Mouse (Mus musculus): ENCODE results near the gene Prss57. TPM values are rescaled to one million over a fixed set of nuclear protein-coding genes. Genes with fewer than 3 reads are reported as not detected.
A peak's percentile ranks its signal among the peaks of the same experiment; 100 is the strongest.
"Not testable (repeated sequence)": the region's sequence is repeated elsewhere in the genome, so short reads cannot be mapped to it uniquely, and the experiment has no call there.

The Prss57 gene
- polyA plus RNA-seq, 1 experiment: 0.29 TPM

GRCm38 (mm10) chr10:79766001-79766507 is 24.7 kb downstream of the Prss57 start:
- no peak for DNase-seq (ENCODE audit: low read depth, low spot score)
- 2% methylated on average over 16 of the region's 16 CpGs for WGBS

GRCm38 (mm10) chr10:79765228-79765745 is 25.5 kb downstream of the Prss57 start:
- WGBS: 39% methylated on average over 2 of the region's 2 CpGs

DNA sequence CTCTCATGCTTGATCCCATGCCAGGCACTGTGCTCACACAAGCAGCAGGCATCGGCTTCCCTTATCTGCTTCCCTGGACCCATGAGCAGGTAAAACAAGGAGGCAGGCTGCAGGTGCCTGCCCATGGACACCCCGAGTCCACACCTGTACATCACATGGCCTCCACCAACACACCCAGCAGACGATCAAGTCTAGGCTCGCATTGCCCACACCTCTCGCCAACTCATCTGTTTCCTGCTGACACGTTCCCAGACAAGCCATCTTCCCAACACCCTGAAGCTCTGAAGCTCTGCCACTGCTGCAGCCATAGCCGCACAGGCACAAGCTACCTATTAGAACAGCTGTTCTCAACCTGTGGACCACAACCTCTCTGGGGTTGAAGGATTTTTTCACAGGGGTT is 26.5 kb downstream of the Prss57 start:
- WGBS: 37% methylated on average over 7 of the region's 7 CpGs
- no peak for DNase-seq (ENCODE audit: low read depth, low spot score)

More at GRCm38 (mm10) chr10:79765228-79765745, 25.5 kb downstream of the Prss57 start:
- no peak for DNase-seq (ENCODE audit: low read depth, low spot score)

DNA sequence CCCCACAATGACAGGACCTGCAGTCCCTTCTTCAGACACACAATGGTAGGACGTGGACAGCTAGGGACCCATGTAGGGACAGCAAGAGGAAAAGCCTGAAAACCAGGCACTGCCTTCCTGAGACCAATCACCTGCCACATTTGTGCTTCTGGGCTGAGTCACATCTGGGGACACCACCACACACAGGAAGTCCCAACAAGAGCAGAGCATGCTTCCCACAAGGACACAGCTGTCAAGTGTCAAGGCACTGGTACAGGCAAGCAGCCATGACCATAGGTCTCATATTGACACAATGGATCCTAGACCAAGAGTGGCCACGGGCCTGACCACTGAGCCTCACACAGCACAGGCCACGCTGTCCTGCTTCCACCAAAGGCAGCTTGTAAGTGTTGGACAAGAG is 27.9 kb downstream of the Prss57 start:
- no peak for DNase-seq (ENCODE audit: low read depth, low spot score)
- 78% methylated on average over 3 of the region's 3 CpGs for WGBS

DNA sequence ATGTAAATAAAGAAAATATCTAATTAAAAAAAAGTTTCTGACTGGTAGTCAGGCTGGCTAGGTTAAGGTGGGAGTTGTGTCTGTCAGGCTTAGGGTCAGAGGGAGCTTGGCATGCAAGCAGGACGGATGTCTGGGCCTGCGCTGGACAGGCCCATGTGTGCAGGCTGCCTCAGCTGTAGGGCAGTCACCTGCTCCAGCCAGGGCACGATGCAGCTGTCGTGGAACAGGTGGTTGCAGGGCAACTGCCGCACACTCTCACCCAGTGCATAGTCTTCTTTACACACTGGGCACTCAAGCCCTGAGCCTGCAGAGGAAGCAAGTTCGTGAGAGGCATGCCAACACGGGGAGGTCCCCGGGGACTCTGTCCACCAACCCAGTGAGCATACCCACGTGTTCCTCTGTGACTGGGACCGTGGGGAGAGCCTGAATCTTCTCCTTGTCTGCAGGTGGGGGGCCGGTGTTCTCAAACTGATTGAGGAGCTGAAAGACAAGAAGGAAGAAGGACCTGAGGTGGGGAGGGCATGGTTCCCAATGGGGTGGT is 30.1 kb downstream of the Prss57 start:
- no peak for DNase-seq (ENCODE audit: low read depth, low spot score)
- 90% methylated on average over 11 of the region's 11 CpGs for WGBS

DNA sequence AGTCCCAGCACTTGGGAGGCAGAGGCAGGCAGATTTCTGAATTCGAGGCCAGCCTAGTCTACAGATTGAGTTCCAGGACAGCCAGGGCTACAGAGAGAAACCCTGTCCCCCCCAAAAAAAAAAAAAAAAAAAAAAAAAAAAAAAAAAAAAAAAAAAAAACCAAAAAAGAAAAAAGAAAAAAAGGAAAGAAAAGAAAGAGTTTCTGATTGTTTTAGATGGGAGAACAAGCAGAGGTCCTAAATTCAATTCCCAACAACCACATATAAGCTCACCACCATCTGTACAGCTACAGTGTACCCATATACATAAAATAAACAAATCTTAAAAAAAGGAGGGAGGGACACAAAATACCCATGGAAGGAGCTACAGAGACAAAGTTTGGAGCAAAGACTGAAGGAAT is 31.1 kb downstream of the Prss57 start:
- WGBS: 96% methylated on average over 1 of the region's 1 CpGs

DNA sequence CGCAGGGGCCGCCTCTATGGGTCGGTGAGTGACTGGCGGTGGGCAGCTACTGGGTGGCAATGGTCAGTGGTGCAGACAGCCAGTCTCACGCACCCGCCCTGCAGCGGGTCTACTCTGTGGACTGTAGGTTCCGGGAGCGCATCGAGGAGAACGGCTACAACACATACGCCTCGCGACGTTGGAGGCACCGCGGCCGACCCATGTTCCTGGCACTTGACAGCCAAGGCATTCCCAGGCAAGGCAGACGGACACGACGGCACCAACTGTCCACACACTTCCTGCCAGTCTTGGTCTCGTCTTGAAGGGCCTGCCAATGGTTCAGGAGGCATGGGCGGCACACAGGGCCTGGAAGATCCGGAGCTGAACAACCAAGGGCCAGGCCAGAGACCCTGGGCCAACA is 34.1 kb downstream of the Prss57 start:
- no peak for DNase-seq (ENCODE audit: low read depth, low spot score)
- WGBS: 88% methylated on average over 24 of the region's 24 CpGs

More for the DNA sequence above, 31.1 kb downstream of the Prss57 start:
- not testable (repeated sequence) for DNase-seq (ENCODE audit: low read depth, low spot score)

DNA sequence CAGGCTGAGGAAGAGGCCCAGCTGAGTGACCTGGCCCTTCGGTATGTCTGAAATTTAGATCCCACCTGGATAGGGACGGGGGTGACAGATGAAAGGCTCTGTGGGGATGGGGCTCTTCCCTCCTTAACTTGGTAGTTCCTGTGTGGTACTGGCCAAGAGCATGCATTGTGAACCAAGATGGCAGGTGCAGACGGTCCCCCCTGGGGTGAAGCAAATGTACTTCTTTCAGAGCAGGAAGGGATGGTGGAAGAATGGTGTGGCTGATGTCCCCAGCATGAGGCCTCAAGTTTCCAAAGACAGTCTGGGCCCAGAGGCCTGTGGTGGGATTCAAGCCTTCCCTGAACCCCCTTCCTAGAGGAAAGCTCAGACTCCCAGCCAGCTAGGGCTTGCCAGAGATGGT is 34.9 kb downstream of the Prss57 start:
- DNase-seq (ENCODE audit: low read depth, low spot score): no peak
- 88% methylated on average over 3 of the region's 3 CpGs for WGBS

DNA sequence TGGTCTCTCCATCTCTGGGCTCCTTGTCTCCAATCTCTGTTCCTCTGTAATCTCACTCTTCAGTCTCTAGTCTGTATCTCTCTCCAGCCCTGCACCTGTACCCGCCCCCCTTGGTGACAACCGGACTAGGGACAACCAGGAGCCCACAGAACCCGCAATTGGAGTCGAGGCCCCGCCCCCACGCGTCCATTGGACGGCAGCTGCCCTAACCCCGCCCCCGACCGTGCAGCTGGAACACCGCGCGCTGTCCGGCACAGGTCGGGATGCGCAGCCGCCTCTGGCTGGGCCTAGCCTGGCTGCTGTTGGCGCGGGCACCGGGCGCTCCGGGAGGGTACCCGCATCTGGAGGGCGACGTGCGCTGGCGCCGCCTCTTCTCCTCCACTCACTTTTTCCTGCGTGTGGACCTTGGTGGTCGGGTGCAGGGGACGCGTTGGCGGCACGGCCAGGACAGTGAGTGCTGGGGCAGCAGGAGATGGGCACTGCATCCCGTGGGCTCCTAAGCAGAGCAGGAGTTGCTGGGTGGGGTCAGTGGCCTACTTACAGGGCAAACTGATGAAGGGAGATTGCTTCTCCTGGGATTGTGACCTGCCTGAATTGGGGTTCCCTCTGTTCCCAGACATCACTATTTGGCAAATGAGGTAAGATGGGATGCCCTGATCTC is 35.8 kb downstream of the Prss57 start, which contains the start of gene Fgf22:
Fgf22 (plus strand) TSS at position 221 of the 661 bp plus-strand sequence.
- DNase-seq (ENCODE audit: low read depth, low spot score): no peak
- 3% methylated on average over 36 of the region's 36 CpGs for WGBS

GRCm38 (mm10) chr10:79748496-79748895 is 42.3 kb downstream of the Prss57 start:
- 77% methylated on average over 6 of the region's 6 CpGs for WGBS
- no peak for DNase-seq (ENCODE audit: low read depth, low spot score)

GRCm38 (mm10) chr10:79746774-79747151 is 44.0 kb downstream of the Prss57 start:
- DNase-seq (ENCODE audit: low read depth, low spot score): no peak
- 14% methylated on average over 6 of the region's 6 CpGs for WGBS

- DNase-seq (ENCODE audit: low read depth, low spot score): peak; percentile 92
- WGBS: 2% methylated on average over 38 of the region's 38 CpGs
These were observed 44.6 kb downstream of the Prss57 start, which contains the start of gene Polrmt for GRCm38 (mm10) chr10:79745898-79746773. Gene Polrmt, minus strand, starts transcription at chr10:79746581.

DNA sequence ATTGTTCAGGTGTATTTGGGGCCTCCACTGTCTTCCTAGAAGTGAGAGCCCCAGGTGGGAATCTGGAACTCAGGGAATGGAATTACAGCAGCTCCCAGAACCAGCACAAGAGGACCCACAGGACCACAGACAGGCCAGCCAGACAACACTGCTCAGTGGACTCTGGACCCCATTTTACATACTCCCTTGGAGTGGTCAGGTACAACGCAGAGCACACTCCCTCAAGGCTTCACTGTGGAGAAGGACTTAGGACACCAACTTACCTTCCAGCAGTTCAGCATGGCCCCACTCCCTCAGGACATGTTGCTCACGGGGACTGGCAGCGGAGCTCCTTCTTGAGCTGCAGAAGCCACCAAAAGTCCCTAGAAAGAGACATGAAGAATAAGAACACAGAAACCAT is 45.4 kb downstream of the Prss57 start:
- 74% methylated on average over 3 of the region's 3 CpGs for WGBS
- DNase-seq (ENCODE audit: low read depth, low spot score): no peak

- no peak for DNase-seq (ENCODE audit: low read depth, low spot score)
- 94% methylated on average over 15 of the region's 15 CpGs for WGBS
These were observed 47.0 kb downstream of the Prss57 start for GRCm38 (mm10) chr10:79743650-79744365.

- WGBS: 90% methylated on average over 11 of the region's 11 CpGs
- DNase-seq (ENCODE audit: low read depth, low spot score): no peak
These were observed 47.6 kb downstream of the Prss57 start for GRCm38 (mm10) chr10:79743161-79743560.

GRCm38 (mm10) chr10:79740863-79741262 is 49.9 kb downstream of the Prss57 start:
- no peak for DNase-seq (ENCODE audit: low read depth, low spot score)
- 88% methylated on average over 11 of the region's 11 CpGs for WGBS

- WGBS: 97% methylated on average over 28 of the region's 28 CpGs
- DNase-seq (ENCODE audit: low read depth, low spot score): no peak
These were observed 51.5 kb downstream of the Prss57 start for GRCm38 (mm10) chr10:79739234-79739633.

DNA sequence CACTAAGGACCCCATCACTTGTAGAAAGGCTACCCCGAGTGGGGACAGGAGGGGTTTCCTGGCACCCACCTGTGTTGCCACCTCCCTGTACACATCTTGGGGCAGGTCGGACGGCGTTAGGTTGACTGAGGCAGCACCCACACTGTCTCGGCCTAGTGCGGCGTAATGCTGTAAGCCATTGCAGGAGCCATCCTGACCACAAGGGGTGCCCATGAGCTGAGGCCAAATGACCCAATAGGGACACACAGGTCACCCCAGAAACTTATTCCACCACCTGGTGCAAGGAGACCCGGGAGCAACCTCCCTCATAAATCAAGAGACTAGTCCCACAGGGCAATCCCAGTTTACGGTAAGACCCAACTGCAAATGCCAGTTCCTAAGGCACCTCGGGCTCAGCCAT is 52.5 kb downstream of the Prss57 start:
- DNase-seq (ENCODE audit: low read depth, low spot score): no peak
- WGBS: 89% methylated on average over 10 of the region's 10 CpGs

DNA sequence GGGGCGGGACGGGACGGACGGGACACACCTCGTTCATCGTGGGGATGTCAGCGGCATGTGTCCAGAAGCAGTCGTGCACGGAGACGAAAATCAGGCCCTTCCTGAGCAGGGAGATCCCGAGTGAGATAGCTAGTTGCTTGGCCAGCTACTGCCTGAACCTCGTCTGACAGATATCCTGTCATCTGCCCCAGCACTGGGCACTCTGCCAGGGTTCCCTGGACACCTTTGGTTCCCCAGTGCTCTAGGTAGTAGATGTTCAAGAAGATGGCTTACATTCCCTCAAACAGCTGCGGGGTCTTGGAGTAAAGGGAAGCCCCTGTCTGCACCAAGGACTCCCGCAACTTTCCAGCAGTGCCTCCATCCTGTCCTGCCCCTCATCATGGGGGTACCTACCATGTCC is 54.1 kb downstream of the Prss57 start:
- DNase-seq (ENCODE audit: low read depth, low spot score): no peak
- 88% methylated on average over 14 of the region's 14 CpGs for WGBS

Data from large intestine, adult 2 months (tissue).